Mouse (Mus musculus) midbrain, embryonic 11.5 days (tissue): ENCODE results near the gene Psmd9. TPM values are rescaled to one million over a fixed set of nuclear protein-coding genes. Genes with fewer than 3 reads are reported as not detected.

Experiments
- ATAC-seq: fragments of 200-750 bp; cut with Nextera tagmentation; 2 replicates; pipeline ENCODE4 v1.8.0; 2017; ENCODE audit warnings: moderate TSS enrichment, moderate library complexity; ENCODE audit not compliant: low FRiP score
- DNase-seq: peaks from one replicate; pipeline ENCODE4 v3.0.0; 2015; ENCODE audit warnings: low spot score; ENCODE audit errors: missing footprints
- H3K27ac ChIP-seq: fragments of 300-500 bp; sonication (generic); 2 replicates; pipeline ENCODE4 v1.5.1; 2014; ENCODE audit warnings: low read depth, low read length
- H3K27me3 ChIP-seq: fragments of 300-500 bp; sonication (generic); 2 replicates; pipeline ENCODE4 v1.6.1; 2014; ENCODE audit warnings: mild to moderate bottlenecking, low read length, moderate library complexity, mixed read lengths; ENCODE audit not compliant: control insufficient read depth, insufficient read depth
- H3K36me3 ChIP-seq: fragments of 300-500 bp; sonication (generic); 2 replicates; pipeline ENCODE4 v1.6.1; 2014; ENCODE audit warnings: mild to moderate bottlenecking, low read length, moderate library complexity, mixed read lengths; ENCODE audit not compliant: control insufficient read depth, insufficient read depth
- H3K4me1 ChIP-seq: fragments of 300-500 bp; sonication (generic); 2 replicates; pipeline ENCODE4 v1.6.1; 2014; ENCODE audit warnings: low read length; ENCODE audit not compliant: control insufficient read depth, insufficient read depth
- H3K4me2 ChIP-seq: fragments of 300-500 bp; sonication (generic); 2 replicates; pipeline ENCODE4 v1.6.1; 2014; ENCODE audit warnings: mild to moderate bottlenecking, moderate library complexity
- H3K4me3 ChIP-seq: fragments of 300-500 bp; sonication (generic); 2 replicates; pipeline ENCODE4 v1.5.1; 2014; ENCODE audit warnings: low read depth, low read length
- H3K9ac ChIP-seq: fragments of 300-500 bp; sonication (generic); 2 replicates; pipeline ENCODE4 v1.6.1; 2014; ENCODE audit warnings: low read length
- H3K9me3 ChIP-seq: fragments of 300-500 bp; sonication (generic); 2 replicates; pipeline ENCODE4 v1.6.1; 2016; ENCODE audit warnings: low read length; ENCODE audit not compliant: control insufficient read depth
- WGBS: fragments of 180-500 bp; shearing (Covaris S2); extraction: QIAGEN DNeasy Blood & Tissue Kit; methylation state at CpG from one replicate; pipeline ENCODE4 v1.1.7; 2014; 5-methylcytosine and 5-hydroxymethylcytosine counted together
- polyA plus RNA-seq: library from polyadenylated mRNA; unstranded; fragments of >200 nt; fragmentation: Nextera tagmentation; extraction: Ambion mirVana; gene quantifications from 2 replicates; pipeline ENCODE4 v1.2.1, GENCODE M21; 2014

The Psmd9 gene
- polyA plus RNA-seq, 1 experiment from 2014 or later, result 60.7 TPM

- Histone ChIP-seq H3K4me2 (peak overlapping the region; percentile 33), H3K9ac (no peak overlapping the region), H3K9me3 (no peaks in the 10 kb centered on the region), H3K27me3 (no peaks in the 10 kb centered on the region), H3K4me3 (peak overlapping the region; percentile 10; the same call in 1 of the 2 replicates), H3K36me3 (peaks cover 1% of the 10 kb centered on the region; the same call in 1 of the 2 replicates), H3K27ac (no peak overlapping the region), H3K4me1 (0 out of 2 replicates have a peak, but pooled peaks cover 3% of the 10 kb centered on the region)
- peak; percentile 99 for DNase-seq
- peak; percentile 88 for ATAC-seq
- 18% methylated on average over 22 of the region's 22 CpGs for WGBS
Observed at GRCm38 (mm10) chr5:123171646-123172350, 2.6 kb downstream of the Psmd9 start.

GRCm38 (mm10) chr5:123178792-123179191 is 9.6 kb downstream of the Psmd9 start:
- Histone ChIP-seq H3K36me3 (no peaks in the 10 kb centered on the region), H3K9ac (no peak overlapping the region), H3K27ac (no peak overlapping the region), H3K4me1 (no peaks in the 10 kb centered on the region), H3K27me3 (no peaks in the 10 kb centered on the region), H3K4me3 (no peak overlapping the region), H3K9me3 (no peaks in the 10 kb centered on the region), H3K4me2 (no peak overlapping the region)
- WGBS, result 90% methylated on average over 5 of the region's 5 CpGs
- DNase-seq (no peak), ATAC-seq (no peak)

GRCm38 (mm10) chr5:123180390-123180789 is 11.2 kb downstream of the Psmd9 start:
- Histone ChIP-seq H3K36me3 (no peaks in the 10 kb centered on the region), H3K9ac (no peak overlapping the region), H3K4me3 (no peak overlapping the region), H3K4me1 (no peaks in the 10 kb centered on the region), H3K9me3 (no peaks in the 10 kb centered on the region), H3K4me2 (no peak overlapping the region), H3K27me3 (no peaks in the 10 kb centered on the region), H3K27ac (no peak overlapping the region)
- WGBS, result 96% methylated on average over 15 of the region's 15 CpGs
- DNase-seq, result no peak
- ATAC-seq, result no peak

GRCm38 (mm10) chr5:123181536-123181935 is 12.3 kb downstream of the Psmd9 start:
- H3K27ac ChIP-seq, result no peak overlapping the region
- H3K4me1 ChIP-seq, result no peaks in the 10 kb centered on the region
- DNase-seq (peak; percentile 72), ATAC-seq (no peak)
- H3K9me3 ChIP-seq, result no peaks in the 10 kb centered on the region
- no peak overlapping the region for H3K4me2 ChIP-seq
- H3K27me3 ChIP-seq, result no peaks in the 10 kb centered on the region
- H3K36me3 ChIP-seq, result no peaks in the 10 kb centered on the region
- WGBS, result 77% methylated on average over 6 of the region's 6 CpGs
- H3K4me3 ChIP-seq, result no peak overlapping the region
- H3K9ac ChIP-seq, result no peak overlapping the region

- Histone ChIP-seq H3K9me3 (no peaks in the 10 kb centered on the region), H3K4me3 (no peak within 1 kb of the TSS), H3K27ac (no peak within 1 kb of the TSS), H3K27me3 (no peaks in the 10 kb centered on the region), H3K9ac (no peak within 1 kb of the TSS), H3K4me1 (no peaks in the 10 kb centered on the region), H3K4me2 (no peak within 1 kb of the TSS), H3K36me3 (no peaks in the 10 kb centered on the region)
- ATAC-seq (no peak), DNase-seq (no peak)
- WGBS, result 84% methylated on average over 10 of the region's 10 CpGs
Observed at GRCm38 (mm10) chr5:123182651-123183050, 13.4 kb downstream of the Psmd9 start, which contains the start of gene Hpd. Gene Hpd, minus strand, starts transcription at chr5:123182727.

- Histone ChIP-seq H3K9ac (no peak overlapping the region), H3K4me2 (no peak overlapping the region), H3K4me1 (no peaks in the 10 kb centered on the region), H3K9me3 (no peaks in the 10 kb centered on the region), H3K36me3 (no peaks in the 10 kb centered on the region), H3K4me3 (no peak overlapping the region), H3K27me3 (no peaks in the 10 kb centered on the region), H3K27ac (no peak overlapping the region)
- DNase-seq (no peak), ATAC-seq (no peak)
- WGBS, result 90% methylated on average over 6 of the region's 6 CpGs
Observed at GRCm38 (mm10) chr5:123185966-123186365, 16.8 kb downstream of the Psmd9 start.

GRCm38 (mm10) chr5:123187306-123187705 is 18.1 kb downstream of the Psmd9 start:
- H3K4me1 ChIP-seq, result no peaks in the 10 kb centered on the region
- H3K4me3 ChIP-seq, result no peak overlapping the region
- ATAC-seq (no peak), DNase-seq (peak; percentile 17)
- H3K36me3 ChIP-seq, result no peaks in the 10 kb centered on the region
- no peak overlapping the region for H3K4me2 ChIP-seq
- no peaks in the 10 kb centered on the region for H3K27me3 ChIP-seq
- no peaks in the 10 kb centered on the region for H3K9me3 ChIP-seq
- H3K9ac ChIP-seq, result no peak overlapping the region
- WGBS, result 88% methylated on average over 3 of the region's 3 CpGs
- no peak overlapping the region for H3K27ac ChIP-seq

GRCm38 (mm10) chr5:123190912-123191311 is 21.7 kb downstream of the Psmd9 start:
- Histone ChIP-seq H3K9ac (no peak overlapping the region), H3K4me2 (no peak overlapping the region), H3K4me1 (no peaks in the 10 kb centered on the region), H3K9me3 (no peaks in the 10 kb centered on the region), H3K27me3 (no peaks in the 10 kb centered on the region), H3K36me3 (no peaks in the 10 kb centered on the region), H3K4me3 (no peak overlapping the region), H3K27ac (no peak overlapping the region)
- 67% methylated on average over 3 of the region's 3 CpGs for WGBS
- DNase-seq (peak; percentile 14), ATAC-seq (no peak)

GRCm38 (mm10) chr5:123191427-123191826 is 22.2 kb downstream of the Psmd9 start:
- 87% methylated on average over 6 of the region's 6 CpGs for WGBS
- H3K36me3 ChIP-seq, result no peaks in the 10 kb centered on the region

More at GRCm38 (mm10) chr5:123191427-123191826, 22.2 kb downstream of the Psmd9 start:
- Histone ChIP-seq H3K27ac (no peak overlapping the region), H3K4me2 (no peak overlapping the region), H3K4me3 (no peak overlapping the region), H3K27me3 (no peaks in the 10 kb centered on the region), H3K9me3 (no peaks in the 10 kb centered on the region), H3K9ac (no peak overlapping the region), H3K4me1 (no peaks in the 10 kb centered on the region)
- no peak for ATAC-seq
- no peak for DNase-seq
